Mouse (Mus musculus) myocyte (in vitro differentiated cells): ENCODE results near the gene Cct3.

Source experiments
- E2F4 ChIP-seq: IDR thresholded peaks from one replicate; pipeline ENCODE4 v1.6.1; 2011; ENCODE audit warnings: mild to moderate bottlenecking, control low read depth, moderate library complexity; ENCODE audit not compliant: insufficient read depth
- MAX ChIP-seq: IDR thresholded peaks from one replicate; pipeline ENCODE4 v1.6.1; 2011; ENCODE audit warnings: low read depth, mild to moderate bottlenecking, control low read depth
- MYOG ChIP-seq, 3 experiments: IDR thresholded peaks; one replicate each; pipeline ENCODE4 v1.6.1; 2011; ENCODE audit warnings: control low read depth in 2 of 3, low read depth in 2 of 3, mild to moderate bottlenecking in 2 of 3; ENCODE audit not compliant: insufficient read length in 2 of 3, control insufficient read depth in 1 of 3, insufficient read depth in 1 of 3
- POLR2A ChIP-seq: IDR thresholded peaks from one replicate; pipeline ENCODE4 v1.6.1; 2011; ENCODE audit warnings: low read depth, mild to moderate bottlenecking, control low read depth, moderate library complexity; ENCODE audit not compliant: insufficient read length
- TCF12 ChIP-seq: IDR thresholded peaks from one replicate; pipeline ENCODE4 v1.6.1; 2011; ENCODE audit warnings: mild to moderate bottlenecking, control low read depth; ENCODE audit not compliant: poor library complexity, insufficient read depth, severe bottlenecking
- TCF3 ChIP-seq: IDR thresholded peaks from one replicate; pipeline ENCODE4 v1.6.1; 2011; ENCODE audit warnings: low read depth, control low read depth; ENCODE audit not compliant: insufficient read length
- USF1 ChIP-seq: IDR thresholded peaks from one replicate; pipeline ENCODE4 v1.6.1; 2011; ENCODE audit warnings: low read depth, mild to moderate bottlenecking, control low read depth, moderate library complexity

DNA sequence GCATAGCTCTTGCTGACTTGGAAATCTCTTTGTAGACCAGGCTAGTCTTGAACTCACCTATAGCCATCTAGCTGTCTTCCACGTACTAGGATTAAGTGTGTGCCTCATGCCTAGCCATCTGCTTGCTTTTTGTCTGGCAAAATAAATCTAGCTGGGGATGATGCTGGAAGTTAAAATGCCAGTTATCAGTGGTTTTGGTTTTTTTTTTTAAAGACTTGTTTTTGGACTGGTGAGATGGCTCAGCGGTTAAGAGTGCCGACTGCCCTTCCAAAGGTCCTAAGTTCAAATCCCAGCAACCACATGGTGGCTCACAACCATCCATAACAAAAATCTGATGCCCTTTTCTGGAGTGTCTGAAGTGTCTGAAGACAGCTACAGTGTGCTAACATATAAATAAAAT is 25.1 kb upstream of the Cct3 start:
- TF ChIP-seq TCF12 = no peak
- TF ChIP-seq POLR2A = no peak
- TF ChIP-seq TCF3 = no peak
- no peak for TF ChIP-seq E2F4
- TF ChIP-seq USF1 = no peak
- no peak for TF ChIP-seq MYOG (IDR thresholded peaks at IDR 0.05; ENCODE audit: control insufficient read depth in 1 of 3, insufficient read depth in 1 of 3, insufficient read length in 2 of 3, low read depth in 2 of 3)
- no peak for TF ChIP-seq MAX
